Mouse (Mus musculus): ENCODE measurements around the gene 2300009A05Rik.

2300009A05Rik gene

GRCm38 (mm10) chr9:63348146-63348545 lies 50.9 kb downstream of the 2300009A05Rik start:
- DNase-seq (ENCODE audit: low spot score) = no peak

- no peak for DNase-seq (ENCODE audit: low spot score)
Observed at GRCm38 (mm10) chr9:63346029-63346428, 53.0 kb downstream of the 2300009A05Rik start.
